In genomic region chr13:94838047-94838720, GRCm38 (mm10) we compare ENCODE assay signal across 15 mouse cellular contexts. TPM values are rescaled to one million over a fixed set of nuclear protein-coding genes. Genes with fewer than 3 reads are reported as not detected.
DNase-seq lines count a peak whose midpoint lies in the region; ATAC-seq and TF ChIP-seq lines count a peak whose summit lies in the region.
"Had no signal": no experiment of that assay in that cellular context is flagged by ENCODE, and none has a peak within 500 bp of the region (broad histone marks: within the 10 kb centered on the region; RNA-seq: fewer than 3 reads in every experiment).

No protein-coding gene starts in this region.

- no peaks in the 10 kb centered on the region for H3K9me3 ChIP-seq in hindbrain, embryonic 13.5 days
- H3K9me3 ChIP-seq in hindbrain, embryonic 12.5 days (replicated peaks): no peaks in the 10 kb centered on the region
- no peaks in the 10 kb centered on the region for H3K9me3 ChIP-seq in midbrain, embryonic 12.5 days
- no peaks in the 10 kb centered on the region for H3K9me3 ChIP-seq in midbrain, postnatal 0 days (ENCODE audit: low read length)
- H3K9me3 ChIP-seq: heart, embryonic 15.5 days; liver, embryonic 13.5 days had no signal

- peaks cover 8% of the 10 kb centered on the region for H3K4me1 ChIP-seq in hindbrain, embryonic 13.5 days (replicated peaks)
- peaks cover 4% of the 10 kb centered on the region; the same call in 1 of the 2 replicates for H3K4me1 ChIP-seq in hindbrain, embryonic 12.5 days
- no peaks in the 10 kb centered on the region; the same call in 1 of the 2 replicates for H3K4me1 ChIP-seq in midbrain, embryonic 12.5 days
- no peaks in the 10 kb centered on the region for H3K4me1 ChIP-seq in midbrain, postnatal 0 days (ENCODE audit: insufficient read depth, low read length)
- H3K4me1 ChIP-seq: liver, embryonic 13.5 days had no signal

- H3K4me2 ChIP-seq in hindbrain, embryonic 13.5 days: no peak overlapping the region
- no peak overlapping the region for H3K4me2 ChIP-seq in hindbrain, embryonic 12.5 days (replicated peaks)
- no peak overlapping the region for H3K4me2 ChIP-seq in midbrain, embryonic 12.5 days (replicated peaks)
- H3K4me2 ChIP-seq in midbrain, postnatal 0 days (ENCODE audit: low read depth, low read length, poor library complexity, severe bottlenecking): no peak overlapping the region
- H3K4me2 ChIP-seq: heart, embryonic 15.5 days; liver, embryonic 13.5 days had no signal

- WGBS in hindbrain, embryonic 13.5 days: 64% methylated on average over 5 of the region's 5 CpGs
- WGBS in hindbrain, embryonic 12.5 days: 72% methylated on average over 5 of the region's 5 CpGs
- WGBS in midbrain, embryonic 12.5 days: 81% methylated on average over 5 of the region's 5 CpGs
- WGBS in midbrain, postnatal 0 days: 78% methylated on average over 5 of the region's 5 CpGs

- peak; percentile 49; the same call in 1 of the 2 replicates for ATAC-seq in hindbrain, embryonic 13.5 days (ENCODE audit: low FRiP score)
- ATAC-seq in hindbrain, embryonic 12.5 days (ENCODE audit: low FRiP score): no peak
- no peak for ATAC-seq in midbrain, embryonic 12.5 days (ENCODE audit: low FRiP score, low read depth)
- no peak for ATAC-seq in midbrain, postnatal 0 days (ENCODE audit: low FRiP score)
- ATAC-seq in common myeloid progenitor, adult 5-6 weeks (replicated peaks; ENCODE audit: low read depth, poor library complexity, severe bottlenecking): peak; percentile 80
- peak; percentile 78; the same call in 1 of the 2 replicates for ATAC-seq in neutrophil, adult 5-6 weeks (ENCODE audit: extremely low read depth, insufficient number of reproducible peaks, low FRiP score, poor library complexity, severe bottlenecking)
- ATAC-seq: inflammation-experienced regulatory T-cells, adult 6 months had no signal

- H3K27me3 ChIP-seq in hindbrain, embryonic 13.5 days: no peaks in the 10 kb centered on the region
- H3K27me3 ChIP-seq in hindbrain, embryonic 12.5 days: no peaks in the 10 kb centered on the region
- H3K27me3 ChIP-seq in midbrain, embryonic 12.5 days: no peaks in the 10 kb centered on the region
- no peaks in the 10 kb centered on the region for H3K27me3 ChIP-seq in midbrain, postnatal 0 days (ENCODE audit: insufficient read depth, low read length)
- H3K27me3 ChIP-seq: heart, embryonic 15.5 days; liver, embryonic 13.5 days had no signal

- no peak overlapping the region for H3K4me3 ChIP-seq in hindbrain, embryonic 13.5 days
- no peak overlapping the region for H3K4me3 ChIP-seq in hindbrain, embryonic 12.5 days
- H3K4me3 ChIP-seq in midbrain, embryonic 12.5 days: no peak overlapping the region
- H3K4me3 ChIP-seq in midbrain, postnatal 0 days (ENCODE audit: low read depth, low read length): no peak overlapping the region
- H3K4me3 ChIP-seq: heart, embryonic 15.5 days; liver, embryonic 13.5 days had no signal

- no peak for DNase-seq in midbrain, postnatal 0 days (ENCODE audit: low spot score)
- no peak for DNase-seq in urinary bladder, postnatal 25 days (ENCODE audit: low spot score)
- no peak for DNase-seq in thymus, postnatal 4 days
- DNase-seq: adrenal gland, postnatal 25 days; gastrocnemius, postnatal 10 days; liver, embryonic 13.5 days; lung, postnatal 4 days; right cerebral cortex, postnatal 4 days had no signal

- H3K27ac ChIP-seq in hindbrain, embryonic 13.5 days: peak overlapping the region; percentile 66
- no peak overlapping the region for H3K27ac ChIP-seq in hindbrain, embryonic 12.5 days
- 0 out of 2 replicates have a peak overlapping the region, but pooled peaks have one; percentile 11 for H3K27ac ChIP-seq in midbrain, embryonic 12.5 days (replicated peaks)
- no peak overlapping the region for H3K27ac ChIP-seq in midbrain, postnatal 0 days (ENCODE audit: low read depth, low read length)
- H3K27ac ChIP-seq: heart, embryonic 15.5 days; liver, embryonic 13.5 days had no signal

- no peak for TF ChIP-seq CTCF in midbrain, postnatal 0 days (IDR thresholded peaks at IDR 0.05)

- no peak overlapping the region for H3K9ac ChIP-seq in hindbrain, embryonic 13.5 days
- H3K9ac ChIP-seq in hindbrain, embryonic 12.5 days: no peak overlapping the region
- H3K9ac ChIP-seq in midbrain, embryonic 12.5 days (replicated peaks): no peak overlapping the region
- no peak overlapping the region for H3K9ac ChIP-seq in midbrain, postnatal 0 days (replicated peaks; ENCODE audit: low read length, poor library complexity, severe bottlenecking)
- H3K9ac ChIP-seq: heart, embryonic 15.5 days; liver, embryonic 13.5 days had no signal

- peaks cover 37% of the 10 kb centered on the region for H3K36me3 ChIP-seq in hindbrain, embryonic 13.5 days
- H3K36me3 ChIP-seq in hindbrain, embryonic 12.5 days: peaks cover 19% of the 10 kb centered on the region
- peaks cover 41% of the 10 kb centered on the region for H3K36me3 ChIP-seq in midbrain, embryonic 12.5 days
- H3K36me3 ChIP-seq in midbrain, postnatal 0 days (ENCODE audit: insufficient read depth, low read length): peaks cover 27% of the 10 kb centered on the region

RNA-seq across cellular contexts. Expression of gene Otp, which starts 37.2 kb away (rescaled TPM):
- 10.0 and 14.1 TPM in 2 replicates for polyA plus RNA-seq in hindbrain, embryonic 13.5 days (2015; fragmentation: Nextera tagmentation; extraction: Ambion mirVana)
- polyA plus RNA-seq in hindbrain, embryonic 12.5 days (2016; fragmentation: Nextera tagmentation; extraction: Ambion mirVana): 11.2 and 15.8 TPM in 2 replicates
- polyA plus RNA-seq in midbrain, embryonic 12.5 days (2016; fragmentation: Nextera tagmentation; extraction: Ambion mirVana): 2.1 and 3.0 TPM in 2 replicates
- total RNA-seq in midbrain, postnatal 0 days (2014; rRNA removed): 3.3 and 5.0 TPM in 2 replicates
- polyA plus RNA-seq in midbrain, postnatal 0 days (2015; fragmentation: Nextera tagmentation; extraction: Ambion mirVana): 2.4 and 4.5 TPM in 2 replicates
- not detected in 2 replicates for total RNA-seq in common myeloid progenitor, adult 5-6 weeks (2017)
- 0.25 TPM in 1 of 2 replicates, not detected in the other for total RNA-seq in neutrophil, adult 5-6 weeks (2017)
- total RNA-seq: adrenal gland, postnatal 25 days; gastrocnemius, postnatal 10 days had no signal
- polyA plus RNA-seq: heart, embryonic 15.5 days; inflammation-experienced regulatory T-cells, adult 6 months; liver, embryonic 13.5 days had no signal

RNA-seq across cellular contexts. Expression of gene Tbca, which starts 49.5 kb away (rescaled TPM):
- polyA plus RNA-seq in hindbrain, embryonic 13.5 days (2015; fragmentation: Nextera tagmentation; extraction: Ambion mirVana): 286 and 291 TPM in 2 replicates
- polyA plus RNA-seq in hindbrain, embryonic 12.5 days (2016; fragmentation: Nextera tagmentation; extraction: Ambion mirVana): 223 and 234 TPM in 2 replicates
- polyA plus RNA-seq in midbrain, embryonic 12.5 days (2016; fragmentation: Nextera tagmentation; extraction: Ambion mirVana): 210 and 219 TPM in 2 replicates
- 162 and 214 TPM in 2 replicates for total RNA-seq in midbrain, postnatal 0 days (2014; rRNA removed)
- polyA plus RNA-seq in midbrain, postnatal 0 days (2015; fragmentation: Nextera tagmentation; extraction: Ambion mirVana): 333 and 348 TPM in 2 replicates
- 199 and 247 TPM in 2 replicates for total RNA-seq in common myeloid progenitor, adult 5-6 weeks (2017)
- 50.7 and 53.5 TPM in 2 replicates for total RNA-seq in neutrophil, adult 5-6 weeks (2017)

Comparison
In these comparisons a context has a peak if more than half of its experiments do, and no peak if none do; other contexts are left out.
1. ATAC-seq: peak in hindbrain, embryonic 13.5 days (single experiment), common myeloid progenitor, adult 5-6 weeks (single experiment) and neutrophil, adult 5-6 weeks (single experiment); none in hindbrain, embryonic 12.5 days (single experiment), midbrain, embryonic 12.5 days (single experiment) and midbrain, postnatal 0 days (single experiment).
2. H3K27ac ChIP-seq: peak in hindbrain, embryonic 13.5 days (single experiment) and midbrain, embryonic 12.5 days (single experiment); none in hindbrain, embryonic 12.5 days (single experiment) and midbrain, postnatal 0 days (single experiment).